Mouse (Mus musculus): Measurements from ENCODE around the gene Man1a2. TPM values are rescaled to one million over a fixed set of nuclear protein-coding genes. Genes with fewer than 3 reads are reported as not detected.

Gene Man1a2
- polyA plus RNA-seq, 1 experiment from 2014 or later: 46.8 TPM

- Histone ChIP-seq H3K4me1 (replicated peaks) (no peaks in the 10 kb centered on the region), H3K27me3 (no peaks in the 10 kb centered on the region), H3K4me2 (no peak overlapping the region), H3K27ac (replicated peaks) (no peak overlapping the region), H3K9ac (no peak overlapping the region), H3K36me3 (no peaks in the 10 kb centered on the region), H3K9me3 (no peaks in the 10 kb centered on the region), H3K4me3 (no peak overlapping the region)
- no peak for ATAC-seq (ENCODE audit: low FRiP score, low read depth)
- WGBS: 73% methylated on average over 8 of the region's 8 CpGs
These were observed 170.1 kb downstream of the Man1a2 start for GRCm38 (mm10) chr3:100515093-100515753.

Other genes starting within 250 kb of the Man1a2 start
- 3.8 and 4.9 TPM in 2 replicates for gene Tent5c, start 196.2 kb downstream of the Man1a2 start, polyA plus RNA-seq (2015; fragmentation: Nextera tagmentation; extraction: Ambion mirVana)
- gene Vtcn1, start 140.0 kb upstream of the Man1a2 start, polyA plus RNA-seq (2015; fragmentation: Nextera tagmentation; extraction: Ambion mirVana): not detected in 2 replicates
- gene Trim45, start 236.7 kb upstream of the Man1a2 start, polyA plus RNA-seq (2015; fragmentation: Nextera tagmentation; extraction: Ambion mirVana): 7.3 and 8.2 TPM in 2 replicates

All from hindbrain, embryonic 15.5 days (tissue).